Mouse (Mus musculus): ENCODE measurements around the gene Olfr366. TPM values are rescaled to one million over a fixed set of nuclear protein-coding genes. Genes with fewer than 3 reads are reported as not detected.
"Not testable (repeated sequence)": the region's sequence is repeated elsewhere in the genome, so short reads cannot be mapped to it uniquely, and the experiment has no call there.

Gene Olfr366
- not detected in 2 replicates for polyA plus RNA-seq (2015; fragmentation: Nextera tagmentation; extraction: Ambion mirVana)

DNA sequence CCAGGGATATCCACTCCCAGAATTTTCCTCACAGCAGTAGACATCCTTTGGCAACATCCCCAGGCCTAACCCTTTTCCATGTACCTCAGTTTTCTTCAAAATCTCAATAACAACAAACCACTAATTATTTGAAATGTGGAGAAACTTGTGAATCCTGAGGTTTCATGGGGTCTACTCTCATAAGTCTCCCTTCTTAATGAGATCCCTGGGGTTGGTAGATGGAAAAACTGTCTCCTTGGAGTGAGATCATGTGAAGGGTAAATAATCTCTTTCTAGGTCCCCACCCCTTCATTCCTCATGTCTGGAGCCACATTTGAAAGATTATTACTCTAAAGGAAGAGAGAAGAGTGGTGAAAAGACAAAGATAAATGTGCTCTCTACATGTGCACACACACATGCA, at the start of gene Olfr366:
Gene Olfr366, plus strand, starts transcription at position 301 of the 400 bp plus-strand sequence.
- Histone ChIP-seq H3K36me3 (ENCODE audit: control insufficient read depth, insufficient read depth, low read length) (no peaks in the 10 kb centered on the region), H3K27ac (ENCODE audit: low read depth, low read length) (no peak within 1 kb of the TSS), H3K9me3 (ENCODE audit: control insufficient read depth, low read length) (peaks cover 4% of the 10 kb centered on the region; the same call in 1 of the 2 replicates), H3K4me3 (ENCODE audit: low read length) (no peak within 1 kb of the TSS), H3K4me2 (ENCODE audit: low read length) (no peak within 1 kb of the TSS), H3K27me3 (replicated peaks; ENCODE audit: control insufficient read depth, insufficient read depth, low read length) (no peaks in the 10 kb centered on the region), H3K4me1 (ENCODE audit: control insufficient read depth, insufficient read depth, low read depth, low read length) (no peaks in the 10 kb centered on the region), H3K9ac (ENCODE audit: low read depth, low read length) (no peak within 1 kb of the TSS)
- no peak for ATAC-seq

DNA sequence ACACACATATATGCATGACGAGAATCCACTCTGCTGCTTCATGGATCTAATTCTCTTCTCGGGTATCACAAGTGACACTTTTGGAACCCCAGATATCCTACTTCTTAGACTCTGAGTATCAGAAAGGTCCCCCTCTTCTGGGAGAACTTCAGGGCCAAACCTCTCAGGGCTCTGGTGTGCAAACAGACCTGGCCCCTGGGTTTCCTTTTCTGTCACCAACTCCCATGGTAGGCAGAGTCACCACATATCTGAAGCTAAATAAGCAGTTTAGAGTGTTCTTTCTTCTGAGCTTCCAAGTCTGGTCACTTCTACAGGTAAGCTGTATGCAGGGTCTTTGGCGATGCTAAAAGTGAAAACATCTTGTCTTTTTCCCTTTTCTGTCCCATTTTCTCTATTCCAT, 23.5 kb upstream of the Olfr366 start, which contains the start of gene Olfr365:
Gene Olfr365, plus strand, starts transcription at position 301 of the 400 bp plus-strand sequence.
- Histone ChIP-seq H3K4me3 (ENCODE audit: low read length) (no peak within 1 kb of the TSS), H3K4me2 (ENCODE audit: low read length) (no peak within 1 kb of the TSS), H3K9me3 (ENCODE audit: control insufficient read depth, low read length) (no peaks in the 10 kb centered on the region; the same call in none of the 2 replicates), H3K27me3 (replicated peaks; ENCODE audit: control insufficient read depth, insufficient read depth, low read length) (no peaks in the 10 kb centered on the region), H3K36me3 (ENCODE audit: control insufficient read depth, insufficient read depth, low read length) (no peaks in the 10 kb centered on the region), H3K4me1 (ENCODE audit: control insufficient read depth, insufficient read depth, low read depth, low read length) (no peaks in the 10 kb centered on the region), H3K27ac (ENCODE audit: low read depth, low read length) (no peak within 1 kb of the TSS), H3K9ac (ENCODE audit: low read depth, low read length) (no peak within 1 kb of the TSS)
- ATAC-seq: no peak
- WGBS: 77% methylated on average over 3 of the region's 3 CpGs

DNA sequence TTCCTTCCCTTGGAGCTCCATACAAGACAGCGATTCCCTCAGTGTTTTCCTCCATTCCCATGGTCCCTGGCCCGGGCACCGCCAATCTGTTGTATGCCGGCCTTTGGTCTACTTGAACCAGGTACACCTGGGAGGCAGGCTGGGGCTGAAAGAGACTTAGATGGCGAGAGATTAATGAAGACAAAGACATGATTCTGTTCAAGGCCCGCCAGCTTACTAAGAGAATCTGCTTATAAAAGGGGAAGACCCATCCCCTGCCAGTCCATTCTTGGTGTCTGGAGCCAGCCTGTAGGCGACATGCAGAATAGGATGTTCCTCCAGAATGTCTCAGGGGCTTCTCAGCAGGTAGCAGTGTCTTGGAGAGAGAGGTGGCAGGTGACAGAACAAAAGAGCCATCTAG, 50.4 kb downstream of the Olfr366 start:
- not testable (repeated sequence) for H3K27ac ChIP-seq (ENCODE audit: low read depth, low read length); H3K9me3 ChIP-seq (ENCODE audit: control insufficient read depth, low read length); H3K4me2 ChIP-seq (ENCODE audit: low read length); H3K4me3 ChIP-seq (ENCODE audit: low read length); H3K4me1 ChIP-seq (ENCODE audit: control insufficient read depth, insufficient read depth, low read depth, low read length); H3K27me3 ChIP-seq (replicated peaks; ENCODE audit: control insufficient read depth, insufficient read depth, low read length); ATAC-seq; H3K36me3 ChIP-seq (ENCODE audit: control insufficient read depth, insufficient read depth, low read length); H3K9ac ChIP-seq (ENCODE audit: low read depth, low read length)
- 88% methylated on average over 7 of the region's 7 CpGs for WGBS

Other genes starting within 250 kb of the Olfr366 start
- not detected in 2 replicates for gene Olfr357, start 217.7 kb upstream of the Olfr366 start, polyA plus RNA-seq (2015; fragmentation: Nextera tagmentation; extraction: Ambion mirVana)
- not detected in 2 replicates for gene Olfr358, start 202.2 kb upstream of the Olfr366 start, polyA plus RNA-seq (2015; fragmentation: Nextera tagmentation; extraction: Ambion mirVana)
- gene Olfr360, start 145.8 kb upstream of the Olfr366 start, polyA plus RNA-seq (2015; fragmentation: Nextera tagmentation; extraction: Ambion mirVana): not detected in 2 replicates
- gene Olfr361, start 122.3 kb upstream of the Olfr366 start, polyA plus RNA-seq (2015; fragmentation: Nextera tagmentation; extraction: Ambion mirVana): not detected in 2 replicates
- gene Olfr362, start 93.7 kb upstream of the Olfr366 start, polyA plus RNA-seq (2015; fragmentation: Nextera tagmentation; extraction: Ambion mirVana): not detected in 2 replicates
- gene Olfr364-ps1, start 72.3 kb upstream of the Olfr366 start, polyA plus RNA-seq (2015; fragmentation: Nextera tagmentation; extraction: Ambion mirVana): not detected in 2 replicates
- gene Olfr365, start 23.4 kb upstream of the Olfr366 start, polyA plus RNA-seq (2015; fragmentation: Nextera tagmentation; extraction: Ambion mirVana): not detected in 2 replicates
- gene Olfr368, start 114.9 kb downstream of the Olfr366 start, polyA plus RNA-seq (2015; fragmentation: Nextera tagmentation; extraction: Ambion mirVana): not detected in 2 replicates
- gene Pdcl, start 147.8 kb downstream of the Olfr366 start, polyA plus RNA-seq (2015; fragmentation: Nextera tagmentation; extraction: Ambion mirVana): 46.3 and 48.5 TPM in 2 replicates
- 16.3 and 16.6 TPM in 2 replicates for gene Rc3h2, start 211.3 kb downstream of the Olfr366 start, polyA plus RNA-seq (2015; fragmentation: Nextera tagmentation; extraction: Ambion mirVana)
- 6.0 and 7.3 TPM in 2 replicates for gene Zbtb26, start 231.6 kb downstream of the Olfr366 start, polyA plus RNA-seq (2015; fragmentation: Nextera tagmentation; extraction: Ambion mirVana)
- gene Zbtb6, start 231.6 kb downstream of the Olfr366 start, polyA plus RNA-seq (2015; fragmentation: Nextera tagmentation; extraction: Ambion mirVana): 12.8 and 14.4 TPM in 2 replicates
- gene Rabgap1, start 231.7 kb downstream of the Olfr366 start, polyA plus RNA-seq (2015; fragmentation: Nextera tagmentation; extraction: Ambion mirVana): 45.5 and 49.2 TPM in 2 replicates